Mouse (Mus musculus) retina, adult 2 months (tissue): ENCODE measurements around the gene Gm26661.

Experiments used
- DNase-seq: peaks from one replicate; pipeline ENCODE4 v3.0.0-alpha.2; 2012; ENCODE audit warnings: low read depth, low spot score

Gm26661 gene

GRCm38 (mm10) chr14:7791532-7792159, at the start of gene Gm26661:
Gene Gm26661 (plus strand): TSS chr14:7791587.
- no peak for DNase-seq

- DNase-seq = no peak
These were observed 42.2 kb upstream of the Gm26661 start for GRCm38 (mm10) chr14:7748944-7749763.

GRCm38 (mm10) chr14:7749764-7750089, 41.7 kb upstream of the Gm26661 start:
- DNase-seq = no peak

GRCm38 (mm10) chr14:7765569-7766314, 25.6 kb upstream of the Gm26661 start:
- DNase-seq = peak; percentile 73

GRCm38 (mm10) chr14:7773714-7774389, 17.5 kb upstream of the Gm26661 start:
- no peak for DNase-seq

- no peak for DNase-seq
These were observed 5.3 kb upstream of the Gm26661 start for GRCm38 (mm10) chr14:7786073-7786472.

DNA sequence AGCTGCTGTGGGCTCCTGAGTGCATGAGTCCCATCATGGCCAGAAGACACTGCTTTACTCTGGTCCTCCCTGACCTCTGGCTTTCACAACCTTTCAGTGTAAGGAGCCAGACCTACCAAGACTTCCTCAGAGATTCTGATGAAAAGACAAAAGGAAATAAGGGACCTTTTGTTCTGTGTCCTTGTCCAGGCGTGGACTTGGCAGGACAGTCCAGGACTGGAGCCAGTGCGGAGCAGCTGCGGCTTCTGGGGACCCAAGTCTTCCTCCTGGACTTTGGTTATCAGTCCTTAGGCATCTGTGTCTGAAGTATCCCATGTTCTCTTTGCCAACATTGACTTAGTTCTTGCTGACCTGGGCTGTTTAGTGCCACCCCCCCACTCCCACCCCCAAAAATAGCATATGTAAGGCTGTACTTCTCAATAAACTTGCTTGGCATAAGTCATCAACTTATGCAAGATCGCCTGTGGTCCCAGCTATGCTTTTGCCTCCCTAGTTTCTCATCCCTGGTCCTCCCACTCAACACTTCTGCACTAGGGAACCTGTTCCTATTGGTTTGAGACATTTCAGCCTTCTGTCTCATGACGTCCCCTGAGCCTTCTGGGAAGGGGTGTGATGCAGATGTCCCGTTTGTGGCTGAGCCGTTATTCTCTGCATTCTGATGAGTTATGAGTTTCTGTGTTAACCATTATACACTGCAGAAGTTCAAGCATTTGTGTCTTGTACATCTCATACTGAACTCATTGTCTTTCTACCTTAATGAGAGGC, 1.9 kb upstream of the Gm26661 start:
- no peak for DNase-seq

- no peak for DNase-seq
These were observed 291 bp upstream of the Gm26661 start for GRCm38 (mm10) chr14:7791061-7791531.

DNA sequence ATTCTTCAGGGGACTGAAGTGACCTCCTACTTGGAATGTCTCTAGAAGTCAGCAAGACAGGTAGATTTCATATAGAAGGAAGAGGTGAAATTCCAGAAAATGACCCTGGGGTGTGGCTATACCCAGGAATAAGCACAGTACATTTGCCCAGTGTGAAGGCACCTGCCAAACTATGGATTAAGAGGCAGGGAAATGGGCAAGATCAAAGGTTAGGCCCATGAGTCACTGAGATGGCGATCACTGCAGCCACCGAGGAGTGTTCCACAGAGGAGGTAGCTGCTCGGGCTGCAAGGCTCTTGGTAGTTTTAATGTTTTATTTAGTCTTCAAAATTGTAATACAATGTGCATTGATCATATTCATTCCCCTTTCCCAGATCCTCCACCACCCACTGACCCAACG, 4.6 kb downstream of the Gm26661 start:
- no peak for DNase-seq

DNA sequence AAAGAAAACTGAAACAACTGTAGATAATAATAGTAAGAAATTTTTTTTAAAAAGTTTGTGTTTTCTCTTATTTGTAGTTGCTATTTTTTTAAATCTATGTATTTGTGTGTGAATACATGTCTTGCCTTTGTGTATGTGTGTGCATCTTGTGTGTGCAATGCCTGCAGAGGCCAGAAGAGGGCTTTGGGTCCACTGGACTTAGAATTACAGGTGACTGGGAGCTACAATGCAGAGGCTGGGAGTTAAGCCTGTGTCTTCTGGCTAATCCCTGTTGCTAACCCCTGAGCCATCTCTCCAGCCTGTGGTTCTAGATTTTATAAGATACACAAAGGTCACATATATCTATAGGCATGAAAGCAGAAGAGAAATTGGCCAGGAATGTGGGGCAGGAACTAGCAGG, 9.2 kb downstream of the Gm26661 start:
- DNase-seq = no peak

DNA sequence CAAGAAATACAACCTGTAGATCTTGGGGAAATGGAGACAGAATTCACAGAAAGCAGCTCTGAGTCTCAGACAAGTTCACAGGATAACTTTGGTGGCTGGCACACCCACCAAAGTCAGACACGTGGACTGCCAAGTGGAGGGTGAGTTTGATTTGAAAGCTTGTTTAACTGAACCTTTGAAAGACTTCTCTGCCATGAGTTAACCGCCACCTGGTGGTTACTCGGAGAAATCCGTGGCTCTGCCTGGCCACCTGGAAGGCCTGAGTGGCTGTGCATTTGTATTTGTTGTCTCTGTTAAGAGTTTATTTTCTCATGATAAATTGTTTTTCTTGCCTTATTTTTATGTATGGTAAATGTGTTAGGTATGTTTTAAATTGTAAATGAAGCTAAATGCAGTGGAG, 10.4 kb downstream of the Gm26661 start:
- DNase-seq = no peak

DNA sequence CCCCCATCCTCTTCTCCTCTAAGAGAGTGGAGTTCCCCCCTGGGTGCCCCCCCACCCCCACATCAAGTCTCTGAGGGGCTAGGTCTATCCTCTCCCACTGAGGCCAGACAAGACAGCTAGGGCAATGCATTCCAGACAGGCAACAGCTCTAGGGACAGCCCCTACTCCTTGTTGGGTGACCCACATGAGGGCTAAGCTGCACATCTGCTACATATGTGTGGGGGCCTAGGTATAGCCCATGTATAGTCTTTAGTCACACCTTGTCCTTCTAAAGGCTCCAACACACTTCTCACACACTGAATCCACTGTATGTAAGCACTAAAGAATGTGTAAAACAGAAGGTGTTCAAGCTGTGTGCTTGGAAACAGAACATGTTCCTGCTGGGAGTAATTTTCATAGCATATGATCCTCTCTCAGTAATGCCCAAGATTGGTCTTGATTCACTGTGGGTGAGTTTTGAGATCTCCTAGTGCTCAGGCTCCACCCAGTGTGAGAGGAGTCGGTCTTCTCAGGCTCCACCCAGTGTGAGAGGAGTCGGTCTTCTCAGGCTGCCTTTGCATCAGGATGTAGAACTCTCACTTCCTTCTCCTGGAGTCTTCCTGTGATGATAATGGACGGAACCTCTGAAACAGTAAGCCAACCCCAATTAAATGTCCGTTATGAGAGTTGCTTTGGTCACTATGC, 12.6 kb downstream of the Gm26661 start:
- no peak for DNase-seq

GRCm38 (mm10) chr14:7804558-7804905, 13.1 kb downstream of the Gm26661 start:
- no peak for DNase-seq

- no peak for DNase-seq
These were observed 16.3 kb downstream of the Gm26661 start for GRCm38 (mm10) chr14:7807711-7808110.

DNA sequence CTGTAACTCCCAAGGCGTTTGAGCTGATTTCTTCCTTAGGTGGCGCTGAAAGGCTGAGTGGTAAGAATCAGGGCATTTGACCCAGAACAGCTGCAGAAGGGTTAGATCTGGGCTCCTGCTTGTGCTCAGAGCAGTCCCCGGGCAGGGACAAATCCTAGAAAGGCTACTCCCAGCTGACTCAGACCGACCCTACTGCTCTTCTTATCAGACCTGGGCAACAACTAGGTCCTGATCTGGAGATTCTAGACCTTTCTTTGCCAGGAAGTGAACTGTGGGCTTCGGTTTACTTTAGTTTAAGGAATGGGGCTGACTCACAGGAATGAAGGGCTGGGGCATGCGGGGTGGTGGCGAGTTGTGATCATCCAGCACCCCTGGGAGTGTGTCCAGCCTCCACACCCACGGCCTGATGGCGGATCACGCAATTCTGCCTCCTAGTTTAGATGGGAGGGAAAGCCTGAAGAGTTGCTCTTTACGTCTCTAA, 17.2 kb downstream of the Gm26661 start:
- DNase-seq = no peak

GRCm38 (mm10) chr14:7809043-7809955, 17.9 kb downstream of the Gm26661 start:
- no peak for DNase-seq

DNA sequence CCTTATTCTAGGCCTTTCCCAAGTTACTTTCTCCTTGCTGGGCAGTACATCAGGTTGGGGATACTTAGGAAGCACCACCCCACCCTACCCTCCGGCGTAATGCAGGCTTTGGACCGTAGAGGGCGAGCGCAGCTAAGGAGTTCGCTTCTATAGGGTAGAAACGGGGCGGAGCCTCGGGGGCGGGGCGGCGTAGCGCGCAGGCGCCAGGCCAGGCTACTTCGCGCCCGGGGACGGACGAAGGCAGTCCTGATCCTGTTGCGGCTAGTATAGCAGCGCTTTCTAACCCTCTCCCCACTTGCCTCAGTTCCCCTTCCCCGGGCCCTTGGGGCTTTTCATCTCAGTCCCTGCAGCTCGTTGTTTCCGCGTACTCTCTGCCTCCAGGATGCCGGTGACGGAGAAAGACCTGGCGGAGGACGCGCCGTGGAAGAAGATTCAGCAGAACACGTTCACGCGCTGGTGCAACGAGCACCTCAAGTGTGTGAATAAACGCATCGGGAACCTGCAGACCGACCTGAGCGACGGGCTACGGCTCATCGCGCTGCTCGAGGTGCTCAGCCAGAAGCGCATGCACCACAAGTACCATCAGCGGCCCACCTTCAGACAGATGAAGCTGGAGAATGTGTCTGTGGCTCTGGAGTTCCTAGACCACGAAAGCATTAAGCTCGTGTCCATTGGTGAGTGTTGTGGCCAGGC, 26.5 kb downstream of the Gm26661 start, which contains the start of gene Flnb:
Flnb (plus strand) TSS at position 188 of the 693 bp plus-strand sequence.
- peak; percentile 86 for DNase-seq

- no peak for DNase-seq
These were observed 27.2 kb downstream of the Gm26661 start for GRCm38 (mm10) chr14:7818463-7819121.
